Mouse (Mus musculus): Measurements from ENCODE around the gene Polr3k.
A peak's percentile ranks its signal among the peaks of the same experiment; 100 is the strongest.

Gene Polr3k

GRCm38 (mm10) chr2:181863791-181864535, at the start of gene Polr3k:
Gene Polr3k (plus strand): TSS chr2:181864337.
- peak; percentile 92 to 96 for DNase-seq

GRCm38 (mm10) chr2:181829032-181829650, 35.0 kb upstream of the Polr3k start:
- no peak for DNase-seq

GRCm38 (mm10) chr2:181832745-181833144, 31.4 kb upstream of the Polr3k start:
- DNase-seq, result no peak

- DNase-seq, result peak; percentile 93 to 96
These were observed 26.5 kb upstream of the Polr3k start, which contains the start of gene Pcmtd2 for GRCm38 (mm10) chr2:181837372-181838292. Gene Pcmtd2 (plus strand): TSS chr2:181837854.

DNA sequence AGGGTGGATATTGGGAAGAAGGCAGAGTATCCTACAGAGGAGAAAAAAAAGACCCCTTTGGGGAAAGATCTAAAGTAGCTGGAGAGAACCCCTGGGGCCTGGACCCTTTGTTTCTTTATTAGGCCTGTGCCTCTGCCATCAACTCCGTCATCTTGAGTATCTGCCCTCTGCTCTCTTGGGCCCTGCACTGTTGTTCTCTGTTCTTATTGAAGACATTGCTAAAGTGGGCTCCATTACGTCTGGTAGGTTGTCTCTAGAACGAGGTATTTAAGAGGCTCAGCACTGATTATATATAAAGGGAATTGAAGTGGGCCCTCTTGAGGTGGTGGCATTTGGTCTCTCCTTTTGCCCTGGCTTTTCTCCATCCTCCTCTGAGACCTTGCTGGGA, 25.9 kb upstream of the Polr3k start:
- peak in 1 of 2 experiments; percentile 40 for DNase-seq

GRCm38 (mm10) chr2:181845709-181846394, 18.3 kb upstream of the Polr3k start:
- DNase-seq, result no peak

DNA sequence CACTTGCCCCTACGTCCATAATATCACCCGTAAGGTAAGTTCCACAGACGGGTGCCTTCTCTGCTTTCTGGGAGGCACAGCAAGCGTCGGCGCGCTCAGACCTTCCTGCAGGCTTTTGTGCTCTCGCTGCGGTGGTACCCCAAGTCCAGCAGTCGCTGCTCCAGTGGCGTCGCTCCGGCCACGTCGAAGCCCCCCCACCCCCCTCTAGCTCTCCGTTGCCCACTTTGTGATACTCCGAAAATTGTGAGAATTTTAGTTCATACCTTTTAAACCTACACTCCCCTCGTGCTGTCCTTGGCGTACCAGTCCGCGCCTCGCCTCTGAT, 361 bp downstream of the Polr3k start:
- no peak for DNase-seq

DNA sequence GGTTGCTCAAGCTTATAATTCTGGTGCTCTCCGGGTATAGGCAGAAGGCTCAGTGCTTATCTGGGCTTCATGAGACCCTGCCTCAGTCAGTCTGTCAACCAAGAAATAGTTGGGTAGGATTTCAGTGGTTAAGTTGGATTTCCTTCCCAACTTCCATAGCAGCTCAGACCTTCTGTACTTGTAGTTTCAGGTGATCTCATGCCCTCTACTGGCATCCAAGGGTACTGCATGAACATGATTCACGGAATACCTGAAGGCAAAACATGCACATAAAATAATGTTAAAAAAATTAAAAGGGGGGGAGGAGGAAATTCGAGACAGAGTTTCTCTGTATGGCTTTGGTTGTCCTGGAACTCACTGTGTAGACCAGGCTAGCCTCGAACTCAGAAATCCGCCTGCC, 2.8 kb downstream of the Polr3k start:
- DNase-seq, result peak; percentile 86 to 90

GRCm38 (mm10) chr2:181871039-181871438, 6.9 kb downstream of the Polr3k start:
- no peak for DNase-seq

GRCm38 (mm10) chr2:181878903-181879302, 14.8 kb downstream of the Polr3k start:
- DNase-seq, result no peak

GRCm38 (mm10) chr2:181883022-181883749, 19.0 kb downstream of the Polr3k start:
- no peak for DNase-seq

- DNase-seq, result no peak
These were observed 53.7 kb downstream of the Polr3k start for GRCm38 (mm10) chr2:181917861-181918260.

DNA sequence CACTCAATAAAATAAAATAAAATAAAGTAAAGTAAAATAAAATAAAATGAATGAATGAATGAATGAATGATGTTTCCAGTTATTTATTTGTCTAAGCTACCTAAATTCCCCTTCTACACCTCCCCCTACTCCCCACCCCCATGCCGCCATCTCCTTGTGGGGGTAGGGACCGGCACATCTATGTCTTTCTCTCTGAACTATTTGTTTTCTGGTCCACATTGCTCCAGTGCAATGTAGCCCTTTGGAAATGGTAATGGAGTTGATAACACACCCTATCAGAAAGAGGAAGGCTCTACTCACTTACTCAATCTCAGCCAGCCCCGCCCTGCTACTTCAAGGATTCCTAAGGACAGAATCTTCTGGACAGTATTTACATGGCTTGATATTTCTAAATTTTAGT, 54.4 kb downstream of the Polr3k start:
- peak; percentile 40 to 48 for DNase-seq

All from cerebellum, postnatal 10 days (tissue).